Mouse (Mus musculus) NIH3T3 (cell line): ENCODE measurements at regions not wholly inside any gene's neighbourhood (a gene's known extent, or its start where the extent isn't known, plus 50 kb on each side); places are given as distances from the start of the nearest gene placed in this dataset.

Experiments used
- DNase-seq: peaks from one replicate; pipeline ENCODE4 v3.0.0-alpha.2; 2012; ENCODE audit warnings: low read depth

DNA sequence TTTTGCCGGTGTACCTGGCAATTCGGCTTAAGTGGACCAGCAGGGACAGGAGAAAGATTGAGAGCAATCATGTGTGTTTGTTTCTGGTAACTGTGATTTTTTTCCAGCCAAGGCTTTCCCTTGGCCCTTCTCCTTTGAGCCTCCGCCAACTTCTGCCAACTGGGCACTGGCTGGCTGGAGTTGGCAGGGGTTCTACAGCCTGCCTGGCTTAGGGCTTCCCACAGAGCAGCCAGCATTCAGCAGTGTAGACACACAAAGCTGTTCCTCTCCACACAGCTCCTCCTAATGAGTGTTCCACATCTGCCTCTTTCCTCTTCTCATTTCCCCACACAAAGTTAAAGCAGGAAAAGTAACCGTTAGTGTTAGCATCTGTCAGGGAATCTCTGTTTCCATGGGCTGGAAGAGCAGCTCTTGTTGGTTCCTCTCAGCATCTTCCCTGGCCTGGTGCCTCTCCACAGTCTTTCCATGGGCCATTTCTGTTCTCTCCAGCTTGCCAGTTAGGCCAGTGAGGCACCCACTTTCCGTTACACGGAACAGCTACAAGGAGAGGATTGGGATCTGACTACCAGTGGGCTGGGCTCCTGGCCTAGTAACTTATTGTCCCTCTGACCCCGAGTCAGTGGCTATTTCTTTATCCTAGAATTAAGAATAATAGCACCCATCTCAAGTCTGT, 68.0 kb upstream of the Rbm24 start:
- DNase-seq: no peak

DNA sequence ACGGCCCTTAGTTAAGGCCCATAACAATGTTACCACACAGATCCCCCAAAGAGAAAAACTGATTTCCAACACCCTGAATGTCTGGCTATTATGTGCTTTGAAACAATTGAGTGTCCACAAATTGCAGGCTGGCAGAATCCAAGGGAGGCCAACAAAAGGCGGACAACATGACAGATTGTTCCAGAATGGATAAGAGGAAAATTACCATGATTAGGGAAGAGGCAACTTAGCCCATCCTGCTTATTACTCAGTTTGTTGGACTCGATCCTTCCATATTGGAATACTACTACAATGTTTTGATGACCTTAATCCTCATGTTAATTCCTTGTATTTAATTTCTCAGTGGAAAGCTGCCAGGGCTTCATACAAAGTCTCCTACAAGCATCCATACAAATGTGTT, 62.9 kb upstream of the Rbm24 start:
- no peak for DNase-seq

- no peak for DNase-seq
Observed at GRCm38 (mm10) chr13:46355975-46356374, 62.3 kb upstream of the Rbm24 start.

DNA sequence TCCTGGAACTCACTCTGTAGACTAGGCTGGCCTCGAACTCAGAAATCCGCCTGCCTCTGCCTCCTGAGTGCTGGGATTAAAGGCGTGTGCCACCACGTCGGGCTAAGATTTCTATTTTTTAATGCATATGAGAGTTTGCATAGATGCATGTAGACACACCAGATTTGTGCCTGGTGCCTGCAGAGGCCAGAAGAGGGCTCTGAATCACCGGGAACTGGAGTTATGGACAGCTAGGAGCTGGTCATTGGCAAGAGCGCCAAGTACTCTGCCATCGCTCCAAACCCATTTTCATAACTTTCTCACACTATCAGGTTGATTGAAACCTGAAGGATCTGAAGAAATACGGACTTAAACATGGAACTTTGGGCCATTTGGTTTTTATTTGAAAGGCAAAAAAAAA, 61.2 kb upstream of the Rbm24 start:
- DNase-seq: no peak

DNA sequence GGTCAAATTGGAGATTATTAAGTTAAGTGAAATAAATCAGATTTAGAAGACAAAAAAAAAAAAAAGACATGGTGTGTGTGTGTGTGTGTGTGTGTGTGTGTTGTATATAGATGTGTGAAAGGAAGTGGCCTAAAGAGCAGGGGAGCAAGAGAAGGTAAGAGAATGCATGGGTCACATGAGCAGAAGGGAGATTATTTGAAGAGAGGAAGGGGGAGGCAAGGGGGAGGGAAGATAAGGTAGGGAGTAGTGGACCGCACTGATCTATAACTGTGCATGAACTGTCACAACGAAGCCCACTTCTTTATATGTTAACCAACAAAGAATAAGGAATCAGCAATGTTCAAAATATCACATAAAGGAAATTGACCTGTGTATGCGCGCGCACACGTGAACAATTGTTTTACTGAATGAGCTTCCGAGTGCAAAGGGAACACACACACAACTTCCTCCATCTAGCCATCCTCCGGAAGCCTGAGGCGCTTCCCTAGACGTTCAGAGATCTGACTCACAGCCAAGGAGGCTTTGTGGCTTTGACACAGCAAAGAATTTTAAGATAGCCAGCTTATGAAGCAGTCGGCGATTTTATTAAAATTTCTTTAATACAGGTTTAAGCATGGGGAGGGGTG, 57.6 kb upstream of the Rbm24 start:
- DNase-seq: no peak

- no peak for DNase-seq
Observed at GRCm38 (mm10) chr13:46363456-46364201, 54.6 kb upstream of the Rbm24 start.

- no peak for DNase-seq
Observed at GRCm38 (mm10) chr13:46364202-46364912, 53.9 kb upstream of the Rbm24 start.

- DNase-seq: peak; percentile 57
Observed at GRCm38 (mm10) chr13:46365292-46365691, 52.9 kb upstream of the Rbm24 start.
